In the genomic region with DNA sequence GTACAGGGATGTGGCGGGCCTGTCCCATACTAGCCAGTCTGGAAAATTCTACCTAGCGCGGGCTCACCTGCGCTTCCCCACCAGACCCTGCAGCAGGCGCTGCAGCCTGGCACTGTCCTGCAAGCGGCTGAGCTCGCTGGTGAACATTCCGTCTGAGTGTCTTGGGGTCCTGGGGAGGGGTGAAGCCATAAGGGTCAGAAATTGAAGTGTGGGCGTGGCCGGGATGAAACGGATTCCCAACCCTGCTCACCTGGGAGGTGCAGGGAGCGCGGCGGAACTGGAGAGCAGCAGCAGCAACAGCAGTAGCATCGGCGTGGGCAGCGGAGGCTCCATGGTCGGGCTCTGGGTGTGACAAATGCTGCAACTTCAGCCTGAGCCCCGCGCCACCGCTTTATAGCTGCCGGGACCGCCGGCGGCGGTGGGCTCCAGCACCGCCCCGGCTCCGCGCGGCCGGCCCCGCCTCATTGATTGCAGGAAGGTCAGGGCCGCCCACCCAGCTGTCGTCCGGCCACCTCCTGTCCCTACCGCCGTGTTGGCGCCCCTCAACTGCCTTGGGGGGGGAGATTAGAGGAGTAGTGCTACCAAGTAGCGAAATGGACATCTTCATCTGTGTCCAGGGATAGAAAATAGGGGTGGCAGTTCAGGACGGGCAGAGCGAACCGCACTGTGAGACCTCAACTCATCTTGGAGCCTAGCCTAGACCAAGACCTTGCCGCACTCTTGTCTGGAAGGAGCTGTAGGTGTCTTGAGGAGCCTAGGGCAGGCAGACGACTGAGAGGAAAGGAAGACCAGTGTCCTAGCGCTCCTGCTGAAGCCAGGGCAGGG, we compare ENCODE assay signal across 8 mouse cellular contexts. TPM values are rescaled to one million over a fixed set of nuclear protein-coding genes. Genes with fewer than 3 reads are reported as not detected.
DNase-seq lines count a peak whose midpoint lies in the region; ATAC-seq and TF ChIP-seq lines count a peak whose summit lies in the region.

A gene (minus strand): TSS at position 368 of the 825 bp plus-strand sequence.

- H3K79me2 ChIP-seq in myocyte (ENCODE audit: control insufficient read depth, insufficient read depth), result no peaks in the 10 kb centered on the region

- WGBS in cerebellum, adult 2 months, result 6% methylated on average over 44 of the region's 46 CpGs
- 2% methylated on average over 46 of the region's 46 CpGs for WGBS in limb, embryonic 10.5 days

- TF ChIP-seq CTCF in layer of hippocampus, adult 2 months (conservative IDR thresholded peaks at IDR 0.05), result peak; percentile 63
- peak; percentile 70 for TF ChIP-seq CTCF in cerebellum, adult 2 months (IDR thresholded peaks at IDR 0.05; ENCODE audit: borderline replicate concordance, insufficient read depth, low read depth, low read length)

- H3K27me3 ChIP-seq in cerebellum, adult 2 months (ENCODE audit: control insufficient read depth, insufficient read depth, low read length), result no peaks in the 10 kb centered on the region
- H3K27me3 ChIP-seq in limb, embryonic 10.5 days (ENCODE audit: low read depth, poor library complexity, severe bottlenecking), result peaks cover 18% of the 10 kb centered on the region
- no peaks in the 10 kb centered on the region for H3K27me3 ChIP-seq in myocyte (ENCODE audit: control insufficient read depth, insufficient read depth, insufficient read length)

- no peak within 1 kb of the TSS for H3ac ChIP-seq in myocyte (ENCODE audit: control insufficient read depth, insufficient read length)

- no peak within 1 kb of the TSS for H3K27ac ChIP-seq in layer of hippocampus, adult 2 months
- H3K27ac ChIP-seq in cerebellum, adult 2 months (ENCODE audit: insufficient read depth, low read length), result no peak within 1 kb of the TSS
- peak within 1 kb of the TSS; percentile 72 for H3K27ac ChIP-seq in limb, embryonic 10.5 days

- peak within 1 kb of the TSS; percentile 48 for H3K4me3 ChIP-seq in layer of hippocampus, adult 2 months
- H3K4me3 ChIP-seq in cerebellum, adult 2 months (replicated peaks; ENCODE audit: insufficient read depth, low read depth, low read length), result peak within 1 kb of the TSS; percentile 57
- H3K4me3 ChIP-seq in limb, embryonic 10.5 days, result peak within 1 kb of the TSS; percentile 58
- no peak within 1 kb of the TSS for H3K4me3 ChIP-seq in myocyte

- no peak for TF ChIP-seq POLR2A in cerebellum, adult 2 months (IDR thresholded peaks at IDR 0.05; ENCODE audit: borderline replicate concordance, insufficient read depth, low read length)
- no peak for TF ChIP-seq POLR2A in myocyte (IDR thresholded peaks at IDR 0.05; ENCODE audit: insufficient read length, low read depth)

- no peaks in the 10 kb centered on the region for H3K9me3 ChIP-seq in limb, embryonic 10.5 days (replicated peaks)

- H3K36me3 ChIP-seq in limb, embryonic 10.5 days, result no peaks in the 10 kb centered on the region
- no peaks in the 10 kb centered on the region for H3K36me3 ChIP-seq in myocyte (ENCODE audit: control insufficient read depth, insufficient read depth)

- ATAC-seq in granulocyte monocyte progenitor cell, adult 5-6 weeks (replicated peaks; ENCODE audit: poor library complexity, severe bottlenecking), result peak; percentile 50

- peak within 1 kb of the TSS; percentile 27 for H3K4me2 ChIP-seq in myocyte (ENCODE audit: low read depth)

- DNase-seq in layer of hippocampus, adult 2 months (ENCODE audit: low spot score in 2 of 2), result no peak
- DNase-seq in layer of hippocampus, adult 9-10 months (ENCODE audit: low spot score), result no peak
- DNase-seq in cerebellum, adult 2 months, result peak; percentile 68 to 70
- peak; percentile 75 for DNase-seq in limb, embryonic 10.5 days (ENCODE audit: low spot score)
- no peak for DNase-seq in left cerebral cortex, adult 9 months (ENCODE audit: low spot score in 2 of 2)
- no peak for DNase-seq in adipocyte (ENCODE audit: low spot score)

- peaks cover 14% of the 10 kb centered on the region; the same call in 1 of the 2 replicates for H3K4me1 ChIP-seq in cerebellum, adult 2 months (ENCODE audit: control insufficient read depth, insufficient read depth, low read length)
- H3K4me1 ChIP-seq in limb, embryonic 10.5 days, result peaks cover 44% of the 10 kb centered on the region

TF ChIP-seq in myocyte, 11 proteins besides CTCF, POLR2A, EP300 and RAD21:
- TF ChIP-seq SRF (IDR thresholded peaks at IDR 0.05; ENCODE audit: control insufficient read depth, insufficient read length, low read depth) (no peak), TCF12 (IDR thresholded peaks at IDR 0.05; ENCODE audit: insufficient read depth, poor library complexity, severe bottlenecking) (no peak), CEBPB (IDR thresholded peaks at IDR 0.05; ENCODE audit: insufficient read depth, poor library complexity, severe bottlenecking) (no peak), E2F4 (IDR thresholded peaks at IDR 0.05; ENCODE audit: insufficient read depth) (no peak), MYOG (IDR thresholded peaks at IDR 0.05; ENCODE audit: control insufficient read depth in 1 of 3, insufficient read depth in 1 of 3, insufficient read length in 2 of 3, low read depth in 2 of 3) (peak in 1 of 3 experiments; percentile 54), POLR2AphosphoS2 (IDR thresholded peaks at IDR 0.05; ENCODE audit: insufficient read length, low read depth) (no peak), MYOD1 (IDR thresholded peaks at IDR 0.05; ENCODE audit: control insufficient read depth in 1 of 3, insufficient read length in 2 of 3, low read depth in 2 of 3) (peak in 2 of 3 experiments; percentile 38 to 45), MAX (IDR thresholded peaks at IDR 0.05; ENCODE audit: low read depth) (no peak)

RNA-seq across cellular contexts. Expression of the gene that starts here (rescaled TPM):
- total RNA-seq in layer of hippocampus, adult 2 months (2021), result not detected
- 0.70 and 1.0 TPM in 2 replicates for polyA plus RNA-seq in cerebellum, adult 2 months (2012; rRNA removed)
- not detected in 2 replicates for total RNA-seq in granulocyte monocyte progenitor cell, adult 5-6 weeks (2014; fragmentation: Nextera tagmentation)
- not detected in 2 replicates for total RNA-seq in granulocyte monocyte progenitor cell, adult 5-6 weeks (2017)
- polyA plus RNA-seq in limb, embryonic 10.5 days (2016; fragmentation: Nextera tagmentation; extraction: Ambion mirVana), result 9.7 and 11.3 TPM in 2 replicates
- polyA plus RNA-seq in myocyte (2012; fragmentation: generic; extraction: Trizol), result 0.68 TPM

Comparison
In these comparisons a context has a peak if more than half of its experiments do, and no peak if none do; other contexts are left out.
1. Peak in ATAC-seq in granulocyte monocyte progenitor cell, adult 5-6 weeks; RNA of the gene not detected or under 1 TPM.
2. DNase-seq: peak in cerebellum, adult 2 months (2 of 2) and limb, embryonic 10.5 days (single experiment); none in layer of hippocampus, adult 2 months (0 of 2), layer of hippocampus, adult 9-10 months (single experiment), left cerebral cortex, adult 9 months (0 of 2) and adipocyte (single experiment).